Mouse (Mus musculus): ENCODE results near the gene Exph5.

GRCm38 (mm10) chr9:53384873-53385272 lies 83.4 kb downstream of the Exph5 start:
- TF ChIP-seq CTCF (IDR thresholded peaks at IDR 0.05) (no peak), EP300 (IDR thresholded peaks at IDR 0.05) (no peak)
